Mouse (Mus musculus): ENCODE data around the gene Mbnl2.

Mbnl2 gene

DNA sequence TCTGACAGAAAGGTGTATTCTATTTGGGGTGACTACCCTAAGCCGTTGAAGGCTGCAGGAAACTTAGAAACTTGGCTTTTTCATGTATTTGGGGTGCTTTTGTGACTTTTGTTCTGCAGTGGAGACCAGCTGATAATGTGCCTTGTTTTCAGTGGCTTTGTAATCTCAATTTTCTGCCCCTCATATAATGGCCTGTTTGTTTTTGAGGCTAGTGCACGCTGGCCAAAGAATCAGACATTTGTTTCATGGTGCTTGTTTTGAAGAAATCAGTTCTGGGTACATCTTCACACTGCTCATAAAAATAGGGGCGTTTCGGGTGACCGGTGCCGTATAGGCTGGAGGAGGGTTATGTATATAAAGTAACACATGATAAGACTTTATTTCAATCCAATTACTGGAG lies 22.4 kb downstream of the Mbnl2 start:
- DNase-seq (ENCODE audit: low spot score) = no peak

- DNase-seq (ENCODE audit: low spot score) = no peak
Observed at GRCm38 (mm10) chr14:120298439-120298838, 23.0 kb downstream of the Mbnl2 start.

DNA sequence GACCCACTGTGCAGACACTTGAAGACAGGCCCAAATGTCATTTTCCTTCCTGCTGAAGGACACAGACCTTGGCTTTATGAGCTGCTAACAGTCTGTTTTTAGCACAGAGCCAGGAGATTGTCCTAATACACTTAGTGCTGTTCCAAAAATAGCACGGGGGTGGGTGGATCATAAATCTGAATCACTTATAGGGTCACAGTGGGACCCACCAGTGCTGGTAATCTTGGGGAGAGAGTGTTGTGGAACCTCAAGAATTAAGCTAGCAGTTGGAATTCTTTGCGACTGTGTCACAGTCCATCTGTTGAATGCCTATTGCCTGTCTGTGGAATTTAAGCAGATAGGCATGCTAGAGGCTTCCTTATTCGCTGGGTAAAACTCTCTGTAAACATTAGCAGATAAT lies 24.2 kb downstream of the Mbnl2 start:
- DNase-seq (ENCODE audit: low spot score) = no peak

- no peak for DNase-seq (ENCODE audit: low spot score)
Observed at GRCm38 (mm10) chr14:120300191-120300590, 24.7 kb downstream of the Mbnl2 start.

- DNase-seq (ENCODE audit: low spot score) = no peak
Observed at GRCm38 (mm10) chr14:120300814-120301213, 25.3 kb downstream of the Mbnl2 start.

GRCm38 (mm10) chr14:120302913-120303548 lies 27.6 kb downstream of the Mbnl2 start:
- DNase-seq (ENCODE audit: low spot score) = no peak

DNA sequence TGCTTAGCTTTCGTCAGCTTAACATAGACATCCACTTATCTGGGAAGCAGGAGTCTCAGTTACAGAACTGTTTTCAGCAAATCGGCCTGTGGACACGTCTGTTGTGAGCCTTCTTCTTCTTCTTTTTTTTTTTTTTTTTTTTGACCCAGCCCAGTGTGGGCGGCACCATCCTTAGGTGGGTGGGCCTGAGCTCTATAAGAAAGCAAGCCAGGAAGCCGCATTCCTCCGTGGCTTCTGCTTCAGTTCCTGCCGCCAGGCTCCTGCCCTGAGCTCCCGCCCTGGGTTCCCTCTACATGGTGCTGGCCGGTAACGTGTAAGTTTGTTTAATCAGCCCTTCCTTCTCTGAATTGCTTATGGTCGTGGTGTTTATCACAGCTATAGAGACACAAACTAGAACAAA lies 30.8 kb downstream of the Mbnl2 start:
- no peak for DNase-seq (ENCODE audit: low spot score)

- no peak for DNase-seq (ENCODE audit: low spot score)
Observed at GRCm38 (mm10) chr14:120307356-120307755, 31.9 kb downstream of the Mbnl2 start.

GRCm38 (mm10) chr14:120307963-120308362 lies 32.5 kb downstream of the Mbnl2 start:
- DNase-seq (ENCODE audit: low spot score) = no peak

DNA sequence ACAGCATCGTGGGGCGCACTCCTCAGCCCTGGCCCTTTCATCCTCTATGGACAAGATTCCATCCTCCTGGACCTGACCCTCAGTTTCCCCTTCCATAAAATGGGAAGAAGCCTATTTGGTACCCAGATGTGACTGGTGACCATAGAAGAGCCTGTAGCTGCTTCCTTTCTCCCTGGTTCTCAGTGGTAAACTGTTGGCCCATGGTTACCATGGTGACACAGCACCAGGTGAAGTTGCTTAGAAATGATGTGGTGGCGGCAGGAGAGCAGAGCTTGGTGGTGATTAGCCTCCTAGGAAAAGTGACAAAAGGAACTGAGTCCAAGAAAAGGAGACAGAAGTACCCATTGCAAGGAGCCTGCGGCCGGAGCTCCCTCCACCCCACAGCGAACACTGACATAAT lies 34.2 kb downstream of the Mbnl2 start:
- no peak for DNase-seq (ENCODE audit: low spot score)

GRCm38 (mm10) chr14:120311330-120312097 lies 36.0 kb downstream of the Mbnl2 start:
- DNase-seq (ENCODE audit: low spot score) = no peak

GRCm38 (mm10) chr14:120312661-120313406 lies 37.4 kb downstream of the Mbnl2 start:
- no peak for DNase-seq (ENCODE audit: low spot score)

GRCm38 (mm10) chr14:120313466-120313865 lies 38.0 kb downstream of the Mbnl2 start:
- DNase-seq (ENCODE audit: low spot score) = no peak

GRCm38 (mm10) chr14:120315721-120316120 lies 40.3 kb downstream of the Mbnl2 start:
- DNase-seq (ENCODE audit: low spot score) = no peak

GRCm38 (mm10) chr14:120318326-120318935 lies 43.0 kb downstream of the Mbnl2 start:
- DNase-seq (ENCODE audit: low spot score) = no peak

DNA sequence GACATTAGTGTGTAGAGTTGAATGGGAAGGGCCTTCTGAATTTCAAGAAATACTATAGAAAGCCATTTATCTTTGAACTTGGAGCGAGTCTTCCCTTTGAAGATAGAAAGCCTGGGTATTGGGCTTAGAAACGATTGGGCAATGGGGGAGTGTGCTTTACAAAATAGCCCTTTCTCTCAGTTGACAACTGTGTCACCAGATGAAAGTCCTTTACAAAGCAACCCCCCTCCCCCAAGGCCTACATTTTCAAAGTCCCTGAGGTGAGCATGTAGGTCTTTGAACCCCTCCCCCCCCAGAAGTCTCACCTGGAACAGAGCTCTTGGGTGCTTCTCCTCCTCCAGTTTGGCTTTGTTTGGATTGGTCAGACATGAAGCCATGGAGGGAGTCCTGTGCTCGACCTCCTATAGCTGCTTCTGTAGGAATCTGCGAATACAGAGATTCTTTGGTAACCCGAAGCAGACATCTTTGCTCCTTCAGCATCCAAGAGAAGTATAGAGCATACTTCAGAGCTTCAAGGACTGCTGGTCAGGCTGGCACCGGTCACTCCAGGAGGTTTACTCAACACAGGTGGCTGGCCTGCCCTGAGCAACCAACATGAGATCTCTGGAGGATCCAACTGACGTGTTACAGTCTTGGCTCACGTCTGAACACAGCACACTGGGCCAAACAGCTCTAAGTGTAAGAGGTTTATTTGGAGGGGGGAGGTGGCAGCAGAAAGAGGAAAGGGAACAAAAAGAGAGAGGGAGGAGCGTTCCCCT lies 43.7 kb downstream of the Mbnl2 start:
- no peak for DNase-seq (ENCODE audit: low spot score)

GRCm38 (mm10) chr14:120322041-120322440 lies 46.6 kb downstream of the Mbnl2 start:
- no peak for DNase-seq (ENCODE audit: low spot score)

DNA sequence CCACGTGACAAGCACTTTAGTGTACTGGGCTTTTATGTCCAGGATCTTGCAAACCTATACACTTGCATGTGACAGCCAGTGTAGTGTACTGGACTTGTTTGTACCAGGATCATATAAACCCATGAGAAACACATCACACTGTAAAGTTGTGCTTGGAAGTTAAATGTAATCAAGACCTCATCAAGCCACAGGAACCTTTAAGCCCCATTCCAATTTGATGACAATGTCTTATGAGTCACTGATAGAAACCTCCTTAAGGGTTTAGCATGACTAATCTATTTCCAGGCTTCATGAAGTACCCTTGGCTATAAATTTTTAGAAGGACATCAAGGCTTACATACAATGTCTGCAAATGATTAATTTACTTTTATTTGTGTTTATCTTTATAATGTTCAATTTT lies 47.6 kb downstream of the Mbnl2 start:
- no peak for DNase-seq (ENCODE audit: low spot score)

GRCm38 (mm10) chr14:120324061-120324791 lies 48.8 kb downstream of the Mbnl2 start:
- no peak for DNase-seq (ENCODE audit: low spot score)

DNA sequence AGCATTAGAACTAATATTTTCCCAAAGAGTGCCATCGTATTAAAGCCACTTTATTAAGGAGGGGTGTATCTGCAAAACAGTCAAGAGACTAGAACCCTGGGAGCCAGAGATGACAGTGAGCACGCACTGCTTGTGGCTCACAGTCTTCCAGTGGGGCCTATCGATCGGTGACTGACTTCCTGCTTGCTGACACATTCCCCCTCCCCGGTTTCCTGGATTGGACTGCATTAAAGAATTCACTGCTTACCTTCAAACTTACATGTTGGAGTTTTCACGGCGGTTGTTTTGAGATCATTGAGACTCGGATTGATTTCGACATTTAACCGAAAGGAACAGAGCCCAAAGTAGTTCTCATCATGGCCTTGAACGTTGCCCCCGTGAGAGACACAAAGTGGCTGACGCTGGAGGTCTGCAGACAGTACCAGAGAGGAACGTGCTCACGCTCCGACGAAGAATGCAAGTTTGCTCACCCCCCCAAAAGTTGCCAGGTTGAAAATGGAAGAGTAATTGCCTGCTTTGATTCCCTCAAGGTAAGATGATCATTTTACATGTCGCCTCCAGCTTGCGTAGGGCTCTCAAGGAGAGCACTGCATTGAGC lies 49.5 kb downstream of the Mbnl2 start:
- DNase-seq (ENCODE audit: low spot score) = no peak

DNA sequence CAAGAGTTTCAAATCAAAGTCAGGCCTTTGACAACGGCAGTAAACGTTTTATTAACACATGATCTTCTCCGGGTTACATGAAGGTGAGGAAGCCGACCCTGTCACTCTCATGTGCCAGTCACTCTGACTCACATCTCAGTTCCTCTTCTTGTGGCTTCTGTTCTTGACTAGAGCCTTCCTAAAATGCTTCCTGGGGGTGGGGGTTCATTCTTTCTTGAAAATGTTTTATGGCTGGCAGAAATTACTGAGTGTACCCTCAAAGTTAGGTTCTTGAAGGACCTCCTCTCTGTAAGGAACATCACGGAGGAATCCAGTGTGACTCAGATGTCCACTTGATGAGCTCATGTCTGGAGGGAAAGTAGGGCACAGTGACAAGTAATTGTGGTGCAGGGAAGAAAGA lies 50.2 kb downstream of the Mbnl2 start:
- no peak for DNase-seq (ENCODE audit: low spot score)

All from urinary bladder, postnatal 25 days (tissue).